Mouse (Mus musculus) testis, adult 2 months (tissue): ENCODE results near the gene Scai.

Source experiments
- CTCF ChIP-seq: fragments of 200-500 bp; IDR thresholded peaks from 2 replicates; pipeline ENCODE4 v1.5.1; 2012; ENCODE audit warnings: low read depth, mild to moderate bottlenecking, inconsistent platforms, low read length, moderate library complexity; ENCODE audit not compliant: control insufficient read depth, insufficient read depth, insufficient replicate concordance
- POLR2A ChIP-seq: fragments of 200-500 bp; IDR thresholded peaks from 2 replicates; pipeline ENCODE4 v1.6.1; 2012; ENCODE audit warnings: low read depth, mild to moderate bottlenecking, inconsistent platforms, low read length, moderate library complexity; ENCODE audit not compliant: control insufficient read depth

GRCm38 (mm10) chr2:39121137-39121536, 69.4 kb downstream of the Scai start:
- no peak for TF ChIP-seq CTCF
- TF ChIP-seq POLR2A, result no peak
